Mouse (Mus musculus) adrenal gland, postnatal 10 days (tissue): ENCODE measurements around the gene Pou6f1. TPM values are rescaled to one million over a fixed set of nuclear protein-coding genes. Genes with fewer than 3 reads are reported as not detected.

Source experiments
- DNase-seq: peaks from one replicate; pipeline ENCODE4 v3.0.0; 2021; ENCODE audit warnings: mixed read lengths
- long read RNA-seq, 2 experiments: library from polyadenylated mRNA; stranded (forward); transcript quantifications; one replicate each; pipeline ENCODE4 v2.0.0; 2021
- total RNA-seq, 2 experiments: library from RNA; stranded (reverse); gene quantifications; 2 replicates each; pipeline ENCODE4 v1.2.3; 2021

Pou6f1 gene
- 10 to 100 TPM; 22.0 to 29.0 TPM for total RNA-seq
- long read RNA-seq, experiment 1, partial matches to known transcripts = 1 of 13 reads
- long read RNA-seq, experiment 1, other reads (novel, unspliced or antisense) = 11 of 13 reads
- long read RNA-seq, experiment 2, full-length matches to known transcripts = 1 of 12 reads
- long read RNA-seq, experiment 2, partial matches to known transcripts = 5 of 12 reads
- long read RNA-seq, experiment 2, other reads (novel, unspliced or antisense) = 6 of 12 reads

DNA sequence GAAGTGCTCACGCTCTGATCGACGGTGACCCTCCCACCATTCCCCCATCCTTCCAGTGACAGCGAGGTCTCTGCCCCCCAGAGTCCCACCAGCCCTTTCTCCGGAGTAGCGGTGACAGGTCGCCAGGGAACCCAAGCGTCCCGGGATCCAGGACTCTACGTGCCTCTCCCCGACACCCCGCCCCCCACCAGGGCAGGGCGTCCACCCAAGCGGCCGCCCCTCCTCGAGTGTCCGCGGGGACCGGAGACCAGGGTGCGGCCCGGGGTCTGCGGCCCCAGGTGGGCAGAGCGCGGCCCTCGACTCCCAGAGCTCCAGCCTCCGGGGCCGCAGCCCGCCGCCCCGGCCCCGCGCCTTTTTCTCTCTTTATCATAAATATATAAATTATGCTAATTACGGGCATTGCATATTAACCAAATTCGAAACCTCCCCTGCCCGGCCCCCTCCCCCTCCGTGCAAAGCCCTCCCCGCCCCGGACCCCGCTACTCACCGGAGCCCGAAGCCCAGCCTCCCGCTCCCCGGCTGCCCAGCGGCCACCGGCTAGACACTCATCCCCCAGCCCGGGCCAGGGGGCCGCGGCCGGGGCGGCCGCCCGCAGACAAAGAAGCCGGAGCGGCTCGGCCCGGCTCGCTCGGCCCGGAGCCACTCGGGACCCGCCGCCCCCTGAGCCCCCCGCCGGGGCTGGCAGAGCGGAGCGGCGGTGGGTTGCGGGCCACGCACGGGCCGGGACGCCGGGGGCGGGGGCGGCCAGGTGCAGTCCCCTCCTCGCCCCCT lies at the start of gene Pou6f1:
Gene Pou6f1 (minus strand): TSS at position 709 of the 771 bp plus-strand sequence.
- peak; percentile 75 for DNase-seq

DNA sequence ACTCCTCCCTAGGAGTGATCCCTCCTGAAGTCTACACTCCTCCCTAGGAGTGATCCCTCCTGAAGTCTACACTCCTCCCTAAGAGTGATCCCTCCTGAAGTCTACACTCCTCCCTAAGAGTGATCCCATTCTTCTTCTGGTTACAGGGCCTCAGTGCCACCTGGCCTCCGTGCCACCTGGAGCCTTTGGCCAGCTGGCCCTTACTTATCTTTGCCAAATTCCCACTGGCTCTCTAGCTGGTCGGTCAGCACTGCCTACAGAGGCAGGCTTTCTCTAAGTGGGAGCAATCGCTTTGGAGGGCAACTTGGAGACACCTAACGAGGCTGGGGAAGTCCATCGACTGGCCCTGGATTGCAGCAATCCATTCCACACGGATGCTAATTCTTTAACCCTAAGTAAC lies 46.4 kb upstream of the Pou6f1 start:
- no peak for DNase-seq

DNA sequence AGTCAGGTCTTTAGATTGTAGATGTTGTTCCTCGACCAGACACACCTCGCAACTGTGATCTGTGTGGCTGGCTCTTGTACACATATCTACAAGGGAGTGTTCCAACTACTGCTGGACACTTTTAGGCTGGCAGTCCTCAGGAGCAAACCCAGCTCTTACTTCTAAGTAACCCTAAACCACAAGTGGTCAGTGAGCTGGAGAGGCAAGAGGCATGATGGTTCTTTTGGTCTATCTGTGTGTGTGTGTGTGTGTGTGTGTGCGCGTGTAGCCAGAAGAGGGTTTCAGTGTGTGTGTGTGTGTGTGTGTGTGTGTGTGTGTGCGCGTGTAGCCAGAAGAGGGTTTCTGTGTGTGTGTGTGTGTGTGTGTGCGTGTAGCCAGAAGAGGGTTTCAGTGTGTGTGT lies 42.7 kb upstream of the Pou6f1 start:
- no peak for DNase-seq

DNA sequence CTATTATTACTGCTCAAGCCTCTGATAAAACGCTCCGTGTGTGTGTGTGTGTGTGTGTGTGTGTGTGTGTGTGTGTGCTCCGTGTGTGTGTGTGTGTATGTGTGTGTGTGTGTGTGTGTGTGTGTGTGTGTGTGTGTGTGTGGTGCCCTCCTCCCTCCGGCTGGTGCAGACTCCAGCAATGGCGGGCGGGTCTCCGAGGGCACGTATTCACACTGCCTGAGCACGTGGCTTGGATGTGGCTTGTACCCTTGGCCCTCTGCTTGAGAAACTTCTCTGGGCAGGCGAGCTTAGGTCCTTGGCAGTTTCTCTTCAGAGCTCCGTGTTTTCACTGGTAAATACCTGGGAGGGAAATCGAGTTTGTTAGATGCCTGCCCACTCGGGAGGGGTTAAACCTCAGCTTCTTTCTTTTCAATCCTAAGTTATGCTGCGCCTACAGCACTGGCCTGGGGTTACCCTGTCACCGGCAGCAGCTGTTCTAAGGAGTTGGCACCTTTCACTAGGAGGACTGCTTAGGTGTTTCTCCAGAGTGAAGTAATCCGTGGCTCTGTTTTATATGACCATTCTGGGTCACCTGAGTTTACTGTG lies 41.5 kb upstream of the Pou6f1 start:
- DNase-seq = no peak

DNA sequence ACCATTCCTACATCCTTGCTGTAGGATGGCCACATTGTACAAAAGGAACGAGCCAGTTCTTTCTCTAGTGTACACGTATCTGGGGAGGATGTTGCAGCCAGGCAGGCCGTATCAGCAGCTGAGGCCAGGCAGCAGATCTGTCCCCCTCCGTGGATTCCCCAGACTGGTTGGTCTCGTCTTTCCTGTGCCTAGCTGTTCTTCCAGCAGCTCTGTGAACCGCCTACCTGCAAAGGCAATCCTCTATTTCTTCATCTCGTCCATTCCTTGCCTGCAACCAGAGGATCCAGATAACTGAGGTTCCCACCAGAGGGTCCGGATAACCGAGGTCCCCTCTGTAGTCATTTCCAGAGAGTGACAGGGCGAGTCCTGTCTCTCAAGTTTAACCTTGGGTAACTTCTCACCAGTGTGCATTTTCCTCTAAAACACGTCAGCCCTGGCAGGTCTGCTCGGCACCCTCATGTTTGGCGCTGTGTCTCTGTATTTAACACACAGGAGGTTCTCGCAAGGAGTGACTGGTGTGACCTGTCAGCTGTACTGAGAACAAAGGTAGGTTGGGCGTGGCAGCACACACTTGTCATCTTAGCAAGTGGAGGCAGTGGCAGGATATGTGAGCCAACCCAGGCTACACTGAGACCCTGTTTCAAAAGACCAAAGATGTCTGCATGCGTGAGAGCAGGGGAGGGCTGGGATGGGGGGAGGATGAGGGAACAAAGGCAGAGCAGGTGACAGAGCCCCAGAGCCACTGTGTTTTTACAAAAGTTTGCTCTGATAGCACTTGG lies 40.4 kb upstream of the Pou6f1 start:
- DNase-seq = no peak

DNA sequence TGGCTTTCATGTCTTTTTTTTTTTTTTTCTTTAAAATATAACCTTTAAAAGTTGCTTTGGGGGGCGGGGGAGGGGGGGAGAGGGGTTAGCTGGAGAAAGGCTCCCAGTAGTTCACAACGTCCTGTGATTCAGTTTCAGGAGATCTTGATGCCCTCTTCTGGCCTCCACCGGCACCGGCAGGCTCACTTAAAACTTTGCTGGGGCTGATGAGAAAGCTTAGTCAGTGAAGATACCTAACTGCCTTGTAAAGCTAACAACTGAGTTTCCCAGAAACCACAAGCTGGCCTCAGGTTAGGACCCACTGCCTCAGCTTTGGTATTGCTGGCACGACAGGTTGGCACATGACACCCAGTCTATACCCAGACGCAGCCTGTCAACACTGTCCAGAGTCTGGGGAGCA lies 37.9 kb upstream of the Pou6f1 start:
- DNase-seq = peak; percentile 70

DNA sequence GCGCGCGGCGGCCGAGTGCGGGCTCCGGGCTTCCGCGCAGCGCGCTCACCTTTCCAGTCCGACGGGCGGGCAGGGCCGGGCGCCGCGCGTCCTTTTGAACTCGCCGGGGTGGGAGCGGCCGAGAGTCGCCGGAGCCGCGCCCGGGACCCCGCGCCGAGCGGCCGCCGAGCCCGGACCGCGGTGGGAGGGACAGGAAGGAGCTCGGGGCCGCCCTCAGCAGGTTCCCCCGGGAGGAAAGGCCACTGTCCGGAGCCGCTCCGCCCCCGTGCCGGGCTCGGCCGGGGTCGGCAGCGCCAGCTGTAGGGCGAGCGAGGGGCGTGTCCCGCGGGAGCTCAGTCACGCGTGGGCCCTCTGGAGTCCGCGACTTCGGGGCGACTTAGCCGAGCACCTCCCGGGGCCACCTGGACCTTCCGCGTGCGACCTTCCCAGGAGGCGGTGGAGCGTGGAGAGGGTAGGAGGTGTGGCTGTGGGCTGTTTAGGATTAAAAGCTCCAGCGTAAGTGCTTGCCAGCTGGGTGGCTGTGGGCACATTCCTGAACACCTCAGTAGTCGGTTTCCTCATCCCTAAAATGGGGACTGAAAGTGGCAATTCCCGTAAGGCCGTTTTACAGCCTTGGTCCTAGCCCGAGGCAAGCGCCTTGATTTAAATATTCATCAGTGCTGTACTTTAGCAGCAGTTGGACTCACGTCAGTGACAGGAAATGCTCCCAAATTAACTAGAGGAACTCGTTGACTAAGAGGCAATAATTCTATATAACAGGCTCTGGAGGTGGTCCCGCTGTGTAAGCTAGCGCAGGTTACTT lies 37.1 kb upstream of the Pou6f1 start, which contains the start of gene Smagp:
Gene Smagp (minus strand): TSS at position 241 of the 802 bp plus-strand sequence.
- peak; percentile 74 for DNase-seq

DNA sequence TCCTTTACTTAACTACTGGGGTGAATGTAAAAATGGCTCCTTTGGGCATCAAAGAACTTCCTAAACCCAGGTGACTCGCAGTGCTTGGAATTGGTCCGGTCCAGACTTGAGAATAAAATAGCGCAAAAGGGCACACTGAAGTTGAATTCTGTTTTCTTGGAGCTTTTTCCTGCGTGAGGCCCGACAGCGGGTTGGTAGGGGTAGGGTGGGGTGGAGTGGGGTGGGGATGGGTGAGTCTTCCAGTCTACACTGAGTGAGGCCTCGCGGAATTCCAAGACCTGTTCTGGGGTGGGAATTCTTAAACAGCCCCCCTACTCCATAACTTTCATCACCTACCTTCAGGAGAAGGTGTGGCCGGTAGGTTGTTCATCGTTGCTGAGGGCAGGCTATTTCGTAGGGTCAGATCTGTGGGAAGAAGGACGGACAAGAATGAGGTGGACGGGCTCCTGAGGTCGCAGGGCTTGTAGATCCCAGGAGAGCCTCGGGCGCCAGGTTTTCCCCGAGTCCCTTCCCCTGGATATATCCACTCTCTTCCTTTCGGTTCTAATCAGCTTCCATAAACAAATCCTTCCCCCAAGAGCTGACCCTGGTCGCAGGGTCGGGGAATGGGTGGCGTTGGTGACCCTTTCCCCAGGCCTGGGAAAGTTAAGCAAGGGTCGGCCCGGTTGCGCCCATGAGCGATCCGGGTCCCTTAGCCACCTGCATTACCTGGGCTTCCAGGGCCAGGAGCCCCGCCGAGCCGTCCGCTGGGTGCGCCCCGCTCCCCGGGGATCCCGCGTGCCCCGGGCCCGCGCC lies 36.3 kb upstream of the Pou6f1 start:
- no peak for DNase-seq

DNA sequence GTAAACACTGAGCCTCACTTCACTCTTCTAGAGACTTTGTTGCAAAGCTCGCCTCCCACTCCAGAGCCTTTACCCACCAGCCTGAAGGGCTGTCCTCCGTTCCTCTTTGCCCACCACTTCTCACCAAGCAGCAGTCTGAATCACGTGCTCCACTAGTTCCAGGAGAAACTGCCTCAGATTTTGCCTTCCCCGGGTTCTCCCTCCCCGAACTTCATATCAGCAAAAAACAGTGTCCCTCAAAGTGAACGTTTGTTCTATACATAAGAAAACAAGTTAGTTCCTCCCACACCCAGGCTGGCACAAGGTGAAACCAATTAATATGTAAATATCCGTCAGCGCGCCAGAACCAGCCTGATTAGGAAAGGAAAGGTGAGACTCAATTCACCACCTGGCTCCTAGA lies 35.5 kb upstream of the Pou6f1 start:
- DNase-seq = no peak

DNA sequence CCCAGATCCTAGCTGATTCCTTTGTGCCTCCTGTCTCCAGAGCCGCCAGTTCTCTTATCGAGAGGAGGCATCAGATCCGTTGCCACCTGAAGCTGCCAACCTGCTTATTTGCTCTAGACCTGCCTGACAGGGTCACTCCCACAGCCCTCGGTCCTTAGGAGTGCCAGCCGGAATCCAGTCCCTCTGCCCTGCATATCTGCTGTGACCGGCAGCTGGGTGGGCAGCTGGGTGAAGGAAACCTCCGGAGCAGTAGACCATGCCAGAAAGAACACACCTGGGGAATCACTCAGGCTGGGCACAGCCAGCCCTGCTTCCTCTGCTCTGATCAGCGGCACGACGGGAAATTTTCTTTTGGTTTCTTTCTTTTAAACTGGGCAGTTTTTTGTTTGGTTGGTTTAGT lies 33.6 kb upstream of the Pou6f1 start:
- DNase-seq = no peak

DNA sequence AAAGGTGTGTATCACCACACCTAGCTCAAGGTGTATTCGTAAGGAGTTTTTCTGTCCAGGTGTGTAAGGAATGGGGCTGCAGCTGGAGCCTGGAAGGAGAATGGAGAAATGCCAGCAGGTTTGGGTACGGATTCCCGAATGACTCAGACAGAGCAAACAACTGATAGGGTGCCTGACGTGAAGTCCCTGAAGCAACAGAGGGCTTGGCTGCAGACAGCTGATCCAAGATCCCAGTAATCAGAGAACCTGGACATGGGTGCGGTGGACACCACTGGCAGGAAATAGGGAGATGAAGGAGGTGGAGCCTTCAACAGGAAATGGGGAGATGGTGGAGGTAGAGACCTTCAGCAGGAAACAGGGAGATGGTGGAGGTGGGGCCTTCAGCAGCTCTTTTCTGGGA lies 32.5 kb upstream of the Pou6f1 start:
- no peak for DNase-seq

DNA sequence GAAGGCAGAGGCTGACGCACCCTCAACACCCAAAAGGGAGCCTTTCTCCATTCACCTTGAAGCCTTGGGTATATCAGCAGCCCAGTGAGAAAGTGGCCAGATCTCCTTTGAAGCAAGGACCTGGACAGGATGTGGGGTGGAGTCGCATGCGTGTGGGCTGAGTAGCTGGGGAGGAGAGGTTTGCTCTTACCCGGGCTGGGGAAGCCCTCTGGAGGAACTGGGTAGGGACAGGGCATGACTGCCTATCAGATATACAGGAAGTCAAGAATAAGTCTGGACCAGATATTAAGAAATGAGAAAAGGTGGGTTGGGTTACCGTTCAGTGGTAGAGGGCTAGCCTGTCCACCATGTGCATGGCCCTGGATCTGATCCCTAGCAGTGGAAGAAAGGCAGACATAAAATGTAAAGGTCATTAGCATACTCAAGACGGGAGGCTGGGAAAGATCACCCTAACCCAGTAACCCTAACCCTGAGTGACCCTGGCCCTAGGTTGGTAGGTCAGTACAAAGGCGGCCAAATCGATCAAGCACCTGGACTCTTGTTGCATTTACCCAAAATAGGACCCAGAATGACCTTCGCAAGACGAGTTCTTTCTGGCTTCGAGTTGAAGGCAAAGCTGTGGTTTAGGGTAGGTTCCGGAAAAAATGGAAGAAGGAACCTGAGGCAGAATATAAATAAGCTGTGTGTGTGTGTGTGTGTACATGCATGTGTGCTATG lies 31.8 kb upstream of the Pou6f1 start:
- DNase-seq = no peak

DNA sequence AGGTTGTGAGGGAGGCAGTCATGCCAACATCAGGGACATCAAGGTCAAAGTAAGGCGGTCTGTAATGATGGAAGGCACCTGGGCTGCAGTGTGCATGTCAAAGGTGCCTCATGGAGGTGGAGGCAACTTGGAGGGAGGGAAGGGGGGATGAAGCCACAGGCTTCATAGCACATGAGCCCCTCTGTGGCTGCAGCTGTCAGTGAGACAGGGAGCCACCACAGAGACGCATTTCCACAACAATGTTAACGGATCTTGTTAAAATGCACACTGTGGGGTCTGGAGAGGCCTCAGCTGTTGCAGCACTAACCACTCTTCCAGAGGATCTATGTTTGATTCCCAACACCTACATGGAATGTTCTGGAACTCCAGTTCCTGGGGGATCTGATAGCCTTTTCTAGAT lies 30.3 kb upstream of the Pou6f1 start:
- DNase-seq = no peak

DNA sequence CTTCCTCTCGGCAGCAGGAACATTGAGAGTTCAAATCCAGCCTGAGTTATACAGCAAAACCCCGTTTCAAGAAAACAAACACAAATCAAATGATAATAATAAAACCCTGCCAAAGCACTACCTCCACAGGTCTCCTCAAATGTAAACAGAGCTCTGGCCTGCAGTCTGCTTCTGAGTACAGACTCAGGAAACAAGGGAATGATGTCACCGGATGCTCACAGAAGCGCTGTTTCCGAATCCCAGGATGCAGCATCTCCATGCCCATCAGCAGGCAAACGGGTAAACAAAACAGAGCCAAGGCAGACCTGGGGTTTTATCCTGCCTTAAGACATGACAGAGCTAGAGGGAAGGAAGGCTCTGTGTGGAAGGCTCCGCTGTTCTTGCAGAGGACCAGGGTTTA lies 29.0 kb upstream of the Pou6f1 start:
- no peak for DNase-seq

DNA sequence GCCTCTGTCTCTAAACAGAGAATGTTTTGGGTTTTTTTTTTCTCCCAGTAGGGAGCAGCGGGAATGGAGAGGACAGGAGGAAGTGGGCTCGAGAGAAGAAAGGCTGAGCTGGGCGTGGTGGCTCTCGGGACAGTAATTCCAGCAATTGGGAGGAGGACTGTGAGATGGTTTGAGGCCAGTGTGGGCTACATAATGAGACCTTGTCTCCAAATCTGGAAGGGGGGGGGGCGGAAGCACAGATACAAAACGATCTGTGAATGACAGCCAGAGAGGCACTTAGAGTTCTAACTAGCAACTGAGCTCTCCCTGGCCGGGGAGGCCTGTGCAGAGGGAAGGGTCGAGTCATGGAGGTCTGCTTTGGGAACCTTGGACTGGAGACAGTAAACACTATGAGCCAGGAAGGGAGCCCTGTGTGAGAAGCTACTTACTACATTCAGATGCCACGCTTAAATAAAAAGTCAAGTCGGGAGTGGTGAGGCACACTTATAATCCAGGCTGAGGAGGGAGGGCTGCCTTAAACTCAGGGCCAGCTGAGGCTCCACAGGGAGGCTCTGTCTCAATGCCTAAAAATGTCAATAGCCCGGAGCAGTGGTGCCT lies 28.1 kb upstream of the Pou6f1 start:
- no peak for DNase-seq

DNA sequence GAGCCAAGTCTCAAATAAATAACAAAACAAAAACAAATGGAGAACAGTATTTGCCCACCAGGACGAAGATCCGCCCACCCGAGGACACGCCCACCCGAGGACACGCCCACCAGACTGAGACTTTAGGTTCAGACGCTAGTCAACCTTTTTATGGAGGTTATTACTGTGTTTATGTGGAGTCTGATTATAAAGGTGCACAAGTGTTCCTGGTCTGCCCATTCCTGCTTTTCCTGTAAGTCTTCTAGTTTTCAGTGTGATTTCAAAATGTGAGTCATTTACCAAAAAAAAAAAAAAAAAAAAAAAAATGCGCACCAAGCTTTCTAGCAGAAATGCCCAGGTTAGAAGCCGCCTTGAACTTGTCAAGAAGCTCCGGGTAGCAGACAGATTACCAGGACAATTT lies 27.5 kb upstream of the Pou6f1 start:
- DNase-seq = no peak

DNA sequence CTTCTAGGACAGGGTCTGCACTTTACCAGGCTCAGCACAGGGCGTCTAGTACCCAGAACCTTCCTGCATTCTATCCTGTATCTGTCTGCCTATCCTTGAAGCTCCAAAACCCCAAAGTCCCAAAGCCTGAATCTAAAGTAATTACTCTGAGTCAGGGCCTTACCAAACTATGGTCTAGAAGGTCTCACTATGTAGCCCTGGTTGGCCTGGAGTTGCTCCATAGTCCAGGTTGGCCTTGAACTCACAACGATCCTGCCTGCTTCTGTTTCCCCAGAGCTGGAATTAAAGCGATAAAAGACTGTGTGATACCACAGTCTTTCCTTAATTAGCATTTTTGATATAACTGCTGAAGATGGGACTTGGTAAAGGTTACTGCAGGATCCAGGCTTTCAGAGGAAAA lies 24.7 kb upstream of the Pou6f1 start:
- DNase-seq = peak; percentile 44

DNA sequence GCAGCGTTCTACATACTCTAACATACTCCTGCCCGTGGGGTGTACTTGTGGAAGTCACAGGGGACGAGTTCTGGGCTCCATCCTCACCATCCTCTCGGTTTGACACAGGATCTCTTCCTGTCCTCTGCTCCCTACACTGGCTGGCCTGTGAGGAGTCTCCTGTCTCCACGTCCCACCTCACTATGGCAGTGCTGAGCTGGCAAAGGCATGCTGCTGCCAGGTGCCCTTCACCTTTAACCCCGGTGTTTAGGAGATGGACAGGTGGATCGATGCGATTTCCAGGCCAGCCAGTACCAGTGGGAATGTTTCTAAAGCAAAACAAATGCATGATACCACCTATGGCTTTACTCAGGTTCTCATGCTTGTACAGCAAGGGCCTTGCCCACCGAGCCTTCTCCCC lies 24.0 kb upstream of the Pou6f1 start:
- no peak for DNase-seq

DNA sequence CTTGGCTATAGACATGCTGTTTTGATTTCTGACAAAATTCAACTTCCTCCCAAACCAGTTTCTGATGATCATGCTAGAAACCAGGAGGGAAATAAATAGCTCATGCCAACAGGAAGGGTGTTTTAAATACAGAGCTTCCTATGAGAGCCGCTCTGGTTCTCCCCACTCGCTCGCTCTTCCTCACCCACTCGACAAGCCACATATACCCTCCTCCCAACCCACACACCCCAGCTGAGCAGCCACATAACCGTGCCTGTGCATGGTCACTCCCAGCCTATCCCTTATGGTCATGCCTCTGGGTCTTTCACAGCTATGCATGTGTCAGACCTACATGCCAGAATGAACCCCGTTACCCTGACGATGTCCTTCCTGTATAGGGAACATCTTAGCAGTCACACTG lies 22.4 kb upstream of the Pou6f1 start:
- DNase-seq = no peak

DNA sequence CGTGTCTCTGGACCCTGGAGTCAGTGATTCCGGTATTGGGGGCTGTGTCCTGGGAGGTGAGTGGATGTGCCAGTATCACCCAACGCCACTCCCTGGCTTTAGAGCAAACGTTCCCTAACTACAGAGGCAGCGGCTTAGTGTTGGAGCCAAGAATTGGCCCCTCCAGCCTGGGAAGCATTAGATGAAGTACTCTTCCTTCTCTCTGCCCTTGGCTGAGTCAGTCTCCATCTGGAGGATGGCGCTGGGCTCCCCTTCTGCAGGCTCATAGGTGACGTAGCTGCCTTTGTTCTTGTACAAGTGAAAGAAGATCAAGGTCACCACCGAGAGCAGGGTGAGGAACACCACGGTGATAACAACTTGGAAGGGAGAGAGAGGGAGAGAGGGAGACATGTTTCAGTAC lies 21.9 kb upstream of the Pou6f1 start:
- peak; percentile 64 for DNase-seq
